Mouse (Mus musculus) liver, embryonic 14.5 days (tissue): ENCODE measurements around the gene Mab21l3.

Experiments used
- CTCF ChIP-seq: IDR thresholded peaks from 2 replicates; pipeline ENCODE4 v1.5.1; 2016; ENCODE audit warnings: antibody characterized with exemption, low read depth, control low read depth
- EP300 ChIP-seq: IDR thresholded peaks from 2 replicates; pipeline ENCODE4 v1.6.1; 2016; ENCODE audit warnings: antibody characterized with exemption, low read depth

GRCm38 (mm10) chr3:101784768-101785424, 63.9 kb downstream of the Mab21l3 start:
- TF ChIP-seq CTCF (no peak), EP300 (no peak)
